Mouse (Mus musculus) testis, adult 2 months (tissue): ENCODE results near the gene Atp6v1fnb. TPM values are rescaled to one million over a fixed set of nuclear protein-coding genes. Genes with fewer than 3 reads are reported as not detected.

Experiments
- H3K27ac ChIP-seq: fragments of 200-500 bp; 2 replicates; pipeline ENCODE4 v1.5.1; 2012; ENCODE audit warnings: low read depth, low read length; ENCODE audit not compliant: control insufficient read depth, insufficient read depth
- H3K27me3 ChIP-seq: fragments of 200-500 bp; 2 replicates; pipeline ENCODE4 v1.6.1; 2012; ENCODE audit warnings: mild to moderate bottlenecking, low read length, moderate library complexity; ENCODE audit not compliant: control insufficient read depth, insufficient read depth
- H3K36me3 ChIP-seq: fragments of 200-500 bp; 2 replicates; pipeline ENCODE4 v1.6.1; 2012; ENCODE audit warnings: mild to moderate bottlenecking, low read length; ENCODE audit not compliant: control insufficient read depth, insufficient read depth
- H3K4me1 ChIP-seq: fragments of 200-500 bp; 2 replicates; pipeline ENCODE4 v1.6.1; 2012; ENCODE audit warnings: low read length; ENCODE audit not compliant: control insufficient read depth, insufficient read depth
- H3K4me3 ChIP-seq: fragments of 200-500 bp; 2 replicates; pipeline ENCODE4 v1.5.1; 2012; ENCODE audit warnings: low read depth, mild to moderate bottlenecking, low read length, moderate library complexity, mixed read lengths; ENCODE audit not compliant: control insufficient read depth
- CTCF ChIP-seq: fragments of 200-500 bp; IDR thresholded peaks from 2 replicates; pipeline ENCODE4 v1.5.1; 2012; ENCODE audit warnings: low read depth, mild to moderate bottlenecking, inconsistent platforms, low read length, moderate library complexity; ENCODE audit not compliant: control insufficient read depth, insufficient read depth, insufficient replicate concordance
- POLR2A ChIP-seq: fragments of 200-500 bp; IDR thresholded peaks from 2 replicates; pipeline ENCODE4 v1.6.1; 2012; ENCODE audit warnings: low read depth, mild to moderate bottlenecking, inconsistent platforms, low read length, moderate library complexity; ENCODE audit not compliant: control insufficient read depth
- polyA plus RNA-seq: library from polyadenylated mRNA; depleted of rRNA; stranded (reverse); fragments of >200 nt; gene quantifications from 2 replicates; pipeline ENCODE4 v1.2.3, GENCODE M21; 2012; rRNA removed

Atp6v1fnb gene
- polyA plus RNA-seq, 1 experiment, result 26.9 TPM

DNA sequence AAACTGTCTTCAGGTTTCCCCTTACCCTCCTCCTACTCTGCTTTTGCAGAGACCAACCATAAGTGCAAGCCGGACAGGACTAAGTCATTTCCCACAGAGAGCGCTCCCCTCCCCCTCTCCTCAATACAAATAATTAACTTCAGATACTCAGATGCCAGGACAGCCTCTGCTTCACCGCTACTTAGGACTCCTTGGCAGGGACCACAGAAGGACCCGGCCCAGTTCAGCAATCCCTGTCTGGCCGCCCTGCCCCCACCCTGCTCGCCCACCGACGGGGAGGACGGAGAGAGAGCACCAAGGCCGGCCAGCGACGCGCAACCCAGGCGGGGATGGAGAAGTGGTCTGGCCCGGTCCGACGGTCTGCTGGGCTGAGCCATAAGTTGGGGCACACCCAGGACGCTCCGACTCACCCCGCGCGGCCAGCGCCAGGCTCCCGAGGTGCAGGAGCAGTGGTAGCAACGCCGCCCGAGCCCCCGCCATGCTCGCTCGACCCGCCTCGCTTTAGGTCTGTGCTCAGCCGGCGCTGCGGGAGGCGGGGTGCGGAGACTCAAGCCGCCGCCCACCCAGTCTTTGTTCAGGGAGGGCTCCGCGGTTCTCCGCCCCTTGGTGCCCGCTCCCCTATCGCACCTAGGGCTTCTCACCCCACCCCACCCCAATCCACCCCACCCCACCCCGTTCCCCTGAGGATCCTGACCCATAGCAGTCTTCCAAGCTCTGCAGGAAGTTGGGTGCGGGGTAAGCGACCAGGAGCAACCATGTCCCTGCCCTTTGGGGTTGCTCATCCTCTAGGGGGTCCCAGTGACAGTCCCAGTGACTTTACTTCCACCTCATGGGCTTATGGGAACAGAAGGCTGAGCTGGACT is 36.4 kb downstream of the Atp6v1fnb start, which contains the start of gene Kcp:
Kcp (minus strand) TSS at position 506 of the 863 bp plus-strand sequence.
- H3K4me1 ChIP-seq, result peaks cover 8% of the 10 kb centered on the region
- no peak within 1 kb of the TSS for H3K27ac ChIP-seq
- H3K4me3 ChIP-seq, result peak within 1 kb of the TSS; percentile 74
- TF ChIP-seq CTCF (no peak), POLR2A (no peak)
- no peaks in the 10 kb centered on the region for H3K36me3 ChIP-seq
- H3K27me3 ChIP-seq, result no peaks in the 10 kb centered on the region; the same call in 1 of the 2 replicates

DNA sequence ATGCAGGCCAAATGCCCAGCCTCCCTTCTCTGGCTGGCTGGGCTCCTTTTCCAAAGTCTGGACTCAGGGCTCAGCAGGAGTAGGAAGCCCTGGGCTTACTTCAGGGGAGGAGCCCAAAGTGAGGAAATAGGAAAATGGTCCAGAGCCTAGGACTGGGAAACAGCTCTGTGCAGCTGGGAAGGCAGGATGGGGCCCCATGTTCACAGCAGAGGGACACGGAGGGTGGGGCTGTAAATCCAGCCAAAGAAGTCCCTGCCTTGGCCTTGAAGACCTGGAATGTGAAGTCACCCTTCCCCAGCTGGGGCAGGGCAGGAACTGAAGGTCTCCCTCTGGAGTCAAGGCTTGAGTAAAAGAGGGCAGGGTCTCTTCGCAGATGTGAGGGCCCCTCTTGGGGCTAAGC is 37.8 kb downstream of the Atp6v1fnb start:
- H3K27ac ChIP-seq, result no peak overlapping the region
- no peaks in the 10 kb centered on the region; the same call in 1 of the 2 replicates for H3K27me3 ChIP-seq
- peaks cover 14% of the 10 kb centered on the region for H3K4me1 ChIP-seq
- H3K36me3 ChIP-seq, result no peaks in the 10 kb centered on the region
- TF ChIP-seq POLR2A, result no peak
- no peak for TF ChIP-seq CTCF
- no peak overlapping the region for H3K4me3 ChIP-seq

DNA sequence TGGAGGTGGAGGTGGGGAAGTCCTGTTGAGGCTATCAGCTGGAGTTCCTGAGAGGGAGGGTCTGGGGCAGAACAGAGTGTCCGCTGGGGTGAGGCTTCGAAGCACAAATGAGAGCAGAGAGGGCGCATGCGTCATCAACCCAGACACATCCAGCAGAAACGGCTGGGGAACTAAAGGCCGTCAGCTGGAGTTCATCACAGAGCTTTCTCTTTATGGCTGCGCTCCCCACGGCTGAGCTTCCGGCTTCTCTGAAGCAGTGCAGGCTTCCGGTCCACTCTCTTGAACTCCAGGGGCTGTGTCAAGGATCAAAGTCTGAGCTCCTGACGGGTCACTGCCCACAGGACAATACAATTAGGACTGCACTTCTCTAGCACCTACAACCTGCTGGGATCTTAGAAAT is 42.0 kb downstream of the Atp6v1fnb start:
- peak overlapping the region; percentile 64 for H3K27ac ChIP-seq
- H3K4me3 ChIP-seq, result peak overlapping the region; percentile 50
- H3K36me3 ChIP-seq, result no peaks in the 10 kb centered on the region
- peaks cover 6% of the 10 kb centered on the region for H3K4me1 ChIP-seq
- TF ChIP-seq POLR2A (no peak), CTCF (no peak)
- H3K27me3 ChIP-seq, result no peaks in the 10 kb centered on the region

DNA sequence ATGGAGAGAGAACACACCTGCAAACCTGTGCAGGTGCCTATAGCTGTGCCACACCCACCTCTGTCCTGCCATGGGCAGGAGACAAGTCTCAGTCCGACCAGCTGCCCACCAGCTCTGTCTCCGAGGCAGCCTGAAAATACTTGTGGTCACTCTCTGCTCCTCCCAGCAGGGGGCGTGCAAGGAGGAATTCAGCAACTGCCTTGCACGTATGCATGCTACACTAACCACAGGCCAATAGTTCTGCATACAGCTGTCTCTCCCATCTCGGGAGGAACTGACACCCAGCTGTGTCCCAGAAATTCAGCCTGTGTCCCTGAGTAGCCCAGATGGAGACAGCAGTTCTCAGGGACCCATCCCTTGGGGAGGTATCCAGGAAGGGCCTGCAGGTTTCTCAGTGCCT is 45.9 kb downstream of the Atp6v1fnb start:
- Histone ChIP-seq H3K27me3 (no peaks in the 10 kb centered on the region), H3K4me3 (no peak overlapping the region), H3K27ac (no peak overlapping the region), H3K36me3 (no peaks in the 10 kb centered on the region), H3K4me1 (peaks cover 6% of the 10 kb centered on the region)
- TF ChIP-seq POLR2A (no peak), CTCF (peak; percentile 80; the same call in 1 of the 2 replicates)

DNA sequence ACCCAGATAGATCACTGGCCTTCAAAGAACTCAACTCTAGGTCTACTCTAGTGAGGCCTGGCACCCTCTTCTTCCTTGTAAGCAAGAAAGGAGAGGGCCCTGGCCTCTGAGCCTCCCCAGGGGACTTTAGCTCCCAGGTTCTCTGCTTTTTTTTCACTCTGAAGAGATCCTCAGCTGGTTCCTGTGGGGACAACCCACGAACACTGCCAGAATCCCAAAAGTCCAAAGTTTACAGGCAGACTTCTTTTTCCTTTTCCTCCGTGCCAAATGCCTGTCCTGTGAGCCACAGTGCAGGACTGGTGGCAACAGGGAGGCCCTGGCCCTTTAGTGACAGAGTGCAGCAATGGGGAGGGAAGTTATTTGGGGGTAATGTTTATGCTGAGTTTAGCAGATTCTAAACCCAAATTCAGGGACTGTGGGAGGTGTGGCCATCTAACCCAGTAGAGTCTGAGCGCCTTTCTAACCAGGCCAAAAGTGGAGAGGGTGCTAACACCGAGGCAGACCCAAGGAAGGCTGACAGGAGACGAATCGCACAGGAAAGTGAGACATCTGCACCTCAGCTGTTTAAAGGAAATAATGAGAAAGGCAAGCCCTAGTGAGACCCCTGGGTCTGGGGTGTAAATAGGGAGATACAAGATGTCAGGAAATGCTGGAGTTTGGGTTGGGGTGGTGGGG is 51.5 kb downstream of the Atp6v1fnb start:
- H3K27me3 ChIP-seq, result peaks cover 2% of the 10 kb centered on the region; the same call in 1 of the 2 replicates

More for the DNA sequence above, 51.5 kb downstream of the Atp6v1fnb start:
- no peaks in the 10 kb centered on the region for H3K36me3 ChIP-seq
- H3K4me1 ChIP-seq, result peaks cover 13% of the 10 kb centered on the region
- H3K4me3 ChIP-seq, result no peak overlapping the region
- TF ChIP-seq CTCF, result no peak
- no peak for TF ChIP-seq POLR2A
- H3K27ac ChIP-seq, result no peak overlapping the region

Other genes with a start within 250 kb of the Atp6v1fnb start
- gene Hilpda, start 198.9 kb upstream of the Atp6v1fnb start, polyA plus RNA-seq, result 54.0 and 56.2 TPM in 2 replicates
- 1,251 and 1,390 TPM in 2 replicates for gene Fam71f2, start 191.8 kb upstream of the Atp6v1fnb start, polyA plus RNA-seq
- 369 and 372 TPM in 2 replicates for gene Fam71f1, start 152.3 kb upstream of the Atp6v1fnb start, polyA plus RNA-seq
- 12.0 and 13.5 TPM in 2 replicates for gene Calu, start 123.4 kb upstream of the Atp6v1fnb start, polyA plus RNA-seq
- not detected in 2 replicates for gene Opn1sw, start 83.0 kb upstream of the Atp6v1fnb start, polyA plus RNA-seq
- gene Ccdc136, start 75.1 kb upstream of the Atp6v1fnb start, polyA plus RNA-seq, result 927 and 1,013 TPM in 2 replicates
- 2.6 and 3.4 TPM in 2 replicates for gene Flnc, start 38.2 kb upstream of the Atp6v1fnb start, polyA plus RNA-seq
- gene Atp6v1f, start 3.7 kb upstream of the Atp6v1fnb start, polyA plus RNA-seq, result 454 and 457 TPM in 2 replicates
- 2.7 and 3.1 TPM in 2 replicates for gene Kcp, start 36.5 kb downstream of the Atp6v1fnb start, polyA plus RNA-seq
- gene Irf5, start 55.2 kb downstream of the Atp6v1fnb start, polyA plus RNA-seq, result 0.86 and 1.2 TPM in 2 replicates
- 28.0 and 28.9 TPM in 2 replicates for gene Tnpo3, start 138.4 kb downstream of the Atp6v1fnb start, polyA plus RNA-seq
- 9.3 and 10.8 TPM in 2 replicates for gene Tspan33, start 222.8 kb downstream of the Atp6v1fnb start, polyA plus RNA-seq